Mouse (Mus musculus): Measurements from ENCODE around the gene Gxylt1. TPM values are rescaled to one million over a fixed set of nuclear protein-coding genes. Genes with fewer than 3 reads are reported as not detected.

Gxylt1 gene
- polyA plus RNA-seq, 1 experiment from 2014 or later = 4.3 TPM

GRCm38 (mm10) chr15:93212617-93213016 is 62.4 kb downstream of the Gxylt1 start:
- no peak overlapping the region for H3K4me2 ChIP-seq (ENCODE audit: low read length)
- H3K4me3 ChIP-seq (ENCODE audit: low read length) = no peak overlapping the region
- no peaks in the 10 kb centered on the region for H3K27me3 ChIP-seq (replicated peaks; ENCODE audit: control insufficient read depth, insufficient read depth, low read length)
- H3K9me3 ChIP-seq (ENCODE audit: control insufficient read depth, low read length) = no peaks in the 10 kb centered on the region
- H3K27ac ChIP-seq (ENCODE audit: low read depth, low read length) = no peak overlapping the region
- no peak overlapping the region for H3K9ac ChIP-seq (ENCODE audit: low read depth, low read length)
- 94% methylated on average over 9 of the region's 9 CpGs for WGBS
- no peak for ATAC-seq
- no peaks in the 10 kb centered on the region for H3K36me3 ChIP-seq (ENCODE audit: control insufficient read depth, insufficient read depth, low read length)
- no peaks in the 10 kb centered on the region for H3K4me1 ChIP-seq (ENCODE audit: control insufficient read depth, insufficient read depth, low read depth, low read length)

- H3K27ac ChIP-seq (ENCODE audit: low read depth, low read length) = no peak overlapping the region
- no peak overlapping the region for H3K9ac ChIP-seq (ENCODE audit: low read depth, low read length)
- no peak overlapping the region for H3K4me2 ChIP-seq (ENCODE audit: low read length)
- WGBS = 95% methylated on average over 1 of the region's 1 CpGs
- H3K36me3 ChIP-seq (ENCODE audit: control insufficient read depth, insufficient read depth, low read length) = no peaks in the 10 kb centered on the region
- no peaks in the 10 kb centered on the region for H3K4me1 ChIP-seq (ENCODE audit: control insufficient read depth, insufficient read depth, low read depth, low read length)
- H3K9me3 ChIP-seq (ENCODE audit: control insufficient read depth, low read length) = no peaks in the 10 kb centered on the region
- H3K27me3 ChIP-seq (replicated peaks; ENCODE audit: control insufficient read depth, insufficient read depth, low read length) = no peaks in the 10 kb centered on the region
- no peak overlapping the region for H3K4me3 ChIP-seq (ENCODE audit: low read length)
- no peak for ATAC-seq
These were observed 70.1 kb downstream of the Gxylt1 start for GRCm38 (mm10) chr15:93204861-93205260.

- no peaks in the 10 kb centered on the region for H3K27me3 ChIP-seq (replicated peaks; ENCODE audit: control insufficient read depth, insufficient read depth, low read length)
- ATAC-seq = no peak
- no peaks in the 10 kb centered on the region for H3K9me3 ChIP-seq (ENCODE audit: control insufficient read depth, low read length)
- no peak overlapping the region for H3K4me2 ChIP-seq (ENCODE audit: low read length)
- H3K36me3 ChIP-seq (ENCODE audit: control insufficient read depth, insufficient read depth, low read length) = no peaks in the 10 kb centered on the region
- WGBS = 88% methylated on average over 5 of the region's 5 CpGs
- H3K4me3 ChIP-seq (ENCODE audit: low read length) = no peak overlapping the region
- no peak overlapping the region for H3K9ac ChIP-seq (ENCODE audit: low read depth, low read length)
- no peak overlapping the region for H3K27ac ChIP-seq (ENCODE audit: low read depth, low read length)
- H3K4me1 ChIP-seq (ENCODE audit: control insufficient read depth, insufficient read depth, low read depth, low read length) = no peaks in the 10 kb centered on the region
These were observed 73.0 kb downstream of the Gxylt1 start for GRCm38 (mm10) chr15:93201956-93202355.

GRCm38 (mm10) chr15:93191387-93192145 is 83.4 kb downstream of the Gxylt1 start:
- H3K27ac ChIP-seq (ENCODE audit: low read depth, low read length) = peak overlapping the region; percentile 23; the same call in 1 of the 2 replicates
- no peak overlapping the region for H3K4me2 ChIP-seq (ENCODE audit: low read length)
- H3K9ac ChIP-seq (ENCODE audit: low read depth, low read length) = no peak overlapping the region
- H3K27me3 ChIP-seq (replicated peaks; ENCODE audit: control insufficient read depth, insufficient read depth, low read length) = no peaks in the 10 kb centered on the region
- H3K4me1 ChIP-seq (ENCODE audit: control insufficient read depth, insufficient read depth, low read depth, low read length) = no peaks in the 10 kb centered on the region; the same call in 1 of the 2 replicates
- no peak overlapping the region for H3K4me3 ChIP-seq (ENCODE audit: low read length)
- H3K9me3 ChIP-seq (ENCODE audit: control insufficient read depth, low read length) = peaks cover 3% of the 10 kb centered on the region
- WGBS = 57% methylated on average over 12 of the region's 12 CpGs
- ATAC-seq = peak; percentile 74
- no peaks in the 10 kb centered on the region for H3K36me3 ChIP-seq (ENCODE audit: control insufficient read depth, insufficient read depth, low read length)

Other genes with a start within 250 kb of the Gxylt1 start
- 85.6 and 108 TPM in 2 replicates for gene Yaf2, start 61.8 kb upstream of the Gxylt1 start, polyA plus RNA-seq (2015; fragmentation: Nextera tagmentation; extraction: Ambion mirVana)
- 139 and 147 TPM in 2 replicates for gene Zcrb1, start 123.2 kb upstream of the Gxylt1 start, polyA plus RNA-seq (2015; fragmentation: Nextera tagmentation; extraction: Ambion mirVana)
- 36.6 and 36.7 TPM in 2 replicates for gene Pphln1, start 123.2 kb upstream of the Gxylt1 start, polyA plus RNA-seq (2015; fragmentation: Nextera tagmentation; extraction: Ambion mirVana)